Mouse (Mus musculus) heart, embryonic 11.5 days (tissue): ENCODE measurements around the gene Llph. TPM values are rescaled to one million over a fixed set of nuclear protein-coding genes. Genes with fewer than 3 reads are reported as not detected.

Experiments used
- ATAC-seq: fragments of 200-750 bp; cut with Nextera tagmentation; replicated peaks from 2 replicates; pipeline ENCODE4 v1.8.0; 2017; ENCODE audit warnings: moderate library complexity; ENCODE audit not compliant: insufficient number of reproducible peaks, low FRiP score, low TSS enrichment
- H3K27ac ChIP-seq: fragments of 300-500 bp; sonication (generic); 2 replicates; pipeline ENCODE4 v1.5.1; 2014; ENCODE audit warnings: mild to moderate bottlenecking, low read depth, low read length
- H3K27me3 ChIP-seq: fragments of 300-500 bp; sonication (generic); 2 replicates; pipeline ENCODE4 v1.6.1; 2014; ENCODE audit warnings: mild to moderate bottlenecking, low read length, mixed read lengths; ENCODE audit not compliant: control insufficient read depth, insufficient read depth
- H3K36me3 ChIP-seq: fragments of 300-500 bp; sonication (generic); 2 replicates; pipeline ENCODE4 v1.6.1; 2014; ENCODE audit warnings: mild to moderate bottlenecking, low read length, moderate library complexity, mixed read lengths; ENCODE audit not compliant: control insufficient read depth, insufficient read depth
- H3K4me1 ChIP-seq: fragments of 300-500 bp; sonication (generic); 2 replicates; pipeline ENCODE4 v1.6.1; 2014; ENCODE audit warnings: low read length; ENCODE audit not compliant: control insufficient read depth, insufficient read depth
- H3K4me2 ChIP-seq: fragments of 300-500 bp; sonication (generic); 2 replicates; pipeline ENCODE4 v1.6.1; 2014; ENCODE audit warnings: mild to moderate bottlenecking, moderate library complexity
- H3K4me3 ChIP-seq: fragments of 300-500 bp; sonication (generic); 2 replicates; pipeline ENCODE4 v1.5.1; 2014; ENCODE audit warnings: low read depth, low read length
- H3K9ac ChIP-seq: fragments of 300-500 bp; sonication (generic); 2 replicates; pipeline ENCODE4 v1.6.1; 2014; ENCODE audit warnings: mild to moderate bottlenecking, low read depth, low read length, moderate library complexity
- H3K9me3 ChIP-seq: fragments of 300-500 bp; sonication (generic); replicated peaks from 2 replicates; pipeline ENCODE4 v1.6.1; 2016; ENCODE audit warnings: low read length; ENCODE audit not compliant: control insufficient read depth
- WGBS: fragments of 180-500 bp; shearing (Covaris S2); extraction: QIAGEN DNeasy Blood & Tissue Kit; methylation state at CpG from one replicate; pipeline ENCODE4 v1.1.7; 2014; ENCODE audit not compliant: insufficient replicate concordance; 5-methylcytosine and 5-hydroxymethylcytosine counted together
- polyA plus RNA-seq: library from polyadenylated mRNA; unstranded; fragments of >200 nt; fragmentation: Nextera tagmentation; extraction: Ambion mirVana; gene quantifications from 2 replicates; pipeline ENCODE4 v1.2.1, GENCODE M21; 2014

Llph gene
- polyA plus RNA-seq, 1 experiment from 2014 or later: 38.9 TPM

- no peaks in the 10 kb centered on the region for H3K4me1 ChIP-seq
- 73% methylated on average over 14 of the region's 14 CpGs for WGBS
- no peak for ATAC-seq
- peaks cover 11% of the 10 kb centered on the region for H3K27me3 ChIP-seq
- no peak overlapping the region for H3K4me2 ChIP-seq
- no peak overlapping the region for H3K4me3 ChIP-seq
- no peak overlapping the region for H3K9ac ChIP-seq
- H3K27ac ChIP-seq: no peak overlapping the region
- H3K36me3 ChIP-seq: no peaks in the 10 kb centered on the region
- H3K9me3 ChIP-seq: no peaks in the 10 kb centered on the region
Observed at GRCm38 (mm10) chr10:120197061-120197835, 29.6 kb upstream of the Llph start.

- WGBS: under 1% methylated on average over 62 of the region's 65 CpGs
- 0 out of 2 replicates have a peak, but pooled peaks have one; percentile 46 for ATAC-seq
- Histone ChIP-seq H3K4me3 (peak within 1 kb of the TSS; percentile 61), H3K36me3 (no peaks in the 10 kb centered on the region), H3K9me3 (no peaks in the 10 kb centered on the region), H3K27ac (no peak within 1 kb of the TSS), H3K4me1 (no peaks in the 10 kb centered on the region), H3K27me3 (peaks cover 14% of the 10 kb centered on the region), H3K4me2 (peak within 1 kb of the TSS; percentile 95), H3K9ac (peak within 1 kb of the TSS; percentile 64)
Observed at GRCm38 (mm10) chr10:120201131-120201921, 25.5 kb upstream of the Llph start, which contains the start of gene Tmbim4. Tmbim4 (plus strand) TSS chr10:120201590.

GRCm38 (mm10) chr10:120201961-120202402 lies 24.9 kb upstream of the Llph start, which contains the start of gene Irak3:
Irak3 (minus strand) TSS chr10:120202130.
- H3K27ac ChIP-seq: no peak within 1 kb of the TSS

GRCm38 (mm10) chr10:120202467-120203250 lies 24.2 kb upstream of the Llph start:
- WGBS: 66% methylated on average over 16 of the region's 16 CpGs
- Histone ChIP-seq H3K9ac (no peak overlapping the region), H3K4me2 (no peak overlapping the region), H3K27ac (no peak overlapping the region), H3K4me3 (no peak overlapping the region), H3K4me1 (no peaks in the 10 kb centered on the region), H3K9me3 (no peaks in the 10 kb centered on the region), H3K27me3 (peaks cover 12% of the 10 kb centered on the region), H3K36me3 (no peaks in the 10 kb centered on the region)
- ATAC-seq: no peak

More at GRCm38 (mm10) chr10:120201961-120202402, 24.9 kb upstream of the Llph start, which contains the start of gene Irak3:
- peak within 1 kb of the TSS; percentile 61 for H3K4me3 ChIP-seq
- ATAC-seq: no peak
- H3K4me1 ChIP-seq: no peaks in the 10 kb centered on the region
- H3K4me2 ChIP-seq: peak within 1 kb of the TSS; percentile 95
- peaks cover 14% of the 10 kb centered on the region for H3K27me3 ChIP-seq
- peak within 1 kb of the TSS; percentile 64 for H3K9ac ChIP-seq
- 4% methylated on average over 13 of the region's 13 CpGs for WGBS
- H3K9me3 ChIP-seq: no peaks in the 10 kb centered on the region
- H3K36me3 ChIP-seq: no peaks in the 10 kb centered on the region

- Histone ChIP-seq H3K4me1 (no peaks in the 10 kb centered on the region), H3K27me3 (peaks cover 12% of the 10 kb centered on the region), H3K4me2 (no peak overlapping the region), H3K4me3 (no peak overlapping the region), H3K9me3 (no peaks in the 10 kb centered on the region), H3K27ac (no peak overlapping the region), H3K36me3 (no peaks in the 10 kb centered on the region), H3K9ac (no peak overlapping the region)
- 66% methylated on average over 13 of the region's 13 CpGs for WGBS
- ATAC-seq: no peak
Observed at GRCm38 (mm10) chr10:120204591-120205210, 22.2 kb upstream of the Llph start.

GRCm38 (mm10) chr10:120208015-120208414 lies 18.9 kb upstream of the Llph start:
- ATAC-seq: no peak
- Histone ChIP-seq H3K27ac (no peak overlapping the region), H3K9me3 (no peaks in the 10 kb centered on the region), H3K4me1 (no peaks in the 10 kb centered on the region), H3K36me3 (no peaks in the 10 kb centered on the region), H3K4me3 (no peak overlapping the region), H3K4me2 (no peak overlapping the region), H3K9ac (no peak overlapping the region), H3K27me3 (0 out of 2 replicates have a peak, but pooled peaks cover 4% of the 10 kb centered on the region)
- 80% methylated on average over 8 of the region's 8 CpGs for WGBS

- 5% methylated on average over 53 of the region's 53 CpGs for WGBS
- Histone ChIP-seq H3K9me3 (no peaks in the 10 kb centered on the region), H3K36me3 (no peaks in the 10 kb centered on the region), H3K4me2 (peak overlapping the region; percentile 73), H3K27me3 (0 out of 2 replicates have a peak, but pooled peaks cover 4% of the 10 kb centered on the region), H3K4me3 (peak overlapping the region; percentile 87), H3K27ac (no peak overlapping the region), H3K9ac (peak overlapping the region; percentile 80), H3K4me1 (no peaks in the 10 kb centered on the region)
- ATAC-seq: peak; percentile 85
Observed at GRCm38 (mm10) chr10:120208575-120209538, 18.0 kb upstream of the Llph start.
